ENCODE assay signal across 10 mouse cellular contexts in genomic region chr7:29681868-29682267, GRCm38 (mm10).
DNase-seq lines count a peak whose midpoint lies in the region.
"Had no signal": no experiment of that assay in that cellular context is flagged by ENCODE, and none has a peak within 500 bp of the region (broad histone marks: within the 10 kb centered on the region; RNA-seq: fewer than 3 reads in every experiment).

No protein-coding gene starts in this region.

- DNase-seq in embryo, embryonic 11 days = peak; percentile 3
- no peak for DNase-seq in embryo, embryonic 10 days (ENCODE audit: low spot score)
- DNase-seq in left cerebral cortex, adult 11 months (ENCODE audit: low spot score) = peak; percentile 0
- no peak for DNase-seq in left cerebral cortex, adult 9 months (ENCODE audit: low spot score in 2 of 2)
- peak; percentile 3 for DNase-seq in CD4-positive helper T cell, adult 2 months (ENCODE audit: low read depth, low spot score)
- peak; percentile 2 for DNase-seq in c-Kit-positive CD71-negative TER-119-negative erythroid progenitor cells, embryonic 14.5 days (ENCODE audit: low read depth)
- no peak for DNase-seq in ovary, postnatal 36 days (ENCODE audit: low spot score)
- DNase-seq in MN1 (ENCODE audit: low spot score) = no peak
- DNase-seq: lung, adult 18-20 months; right cerebral cortex, adult 18-20 months had no signal

Comparison
In these comparisons a context has a peak if more than half of its experiments do, and no peak if none do; other contexts are left out.
1. DNase-seq: peak in embryo, embryonic 11 days (single experiment), left cerebral cortex, adult 11 months (single experiment), CD4-positive helper T cell, adult 2 months (single experiment) and c-Kit-positive CD71-negative TER-119-negative erythroid progenitor cells, embryonic 14.5 days (single experiment); none in embryo, embryonic 10 days (single experiment), left cerebral cortex, adult 9 months (0 of 2), ovary, postnatal 36 days (single experiment) and MN1 (single experiment).